Mouse (Mus musculus): ENCODE data around the gene Plet1.

The Plet1 gene

DNA sequence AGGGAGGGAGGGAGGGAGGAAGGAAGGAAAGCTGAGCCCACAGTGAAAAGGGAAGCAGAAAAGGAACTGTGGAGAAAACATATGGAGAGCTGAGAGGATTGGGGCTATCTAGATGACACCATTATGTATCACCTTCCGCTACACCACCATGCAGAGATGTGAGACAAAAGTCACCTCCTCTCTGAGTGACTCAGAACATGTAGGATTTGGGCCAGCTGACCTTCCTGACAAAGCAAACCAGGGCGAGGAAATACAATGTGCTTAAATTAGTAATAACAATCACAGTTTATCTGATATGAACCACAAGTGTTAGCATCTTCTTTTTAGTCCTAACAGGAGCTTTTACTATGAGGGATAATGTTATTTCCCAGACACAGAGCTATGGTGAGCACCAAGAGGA is 3.2 kb downstream of the Plet1 start:
- Histone ChIP-seq H3K36me3 (ENCODE audit: insufficient read depth, low read length) (peaks cover 11% of the 10 kb centered on the region; the same call in 1 of the 2 replicates), H3K4me1 (replicated peaks; ENCODE audit: low read depth, low read length) (peaks cover 43% of the 10 kb centered on the region), H3K4me3 (replicated peaks; ENCODE audit: low read length) (no peak overlapping the region), H3K9me3 (ENCODE audit: low read length) (no peaks in the 10 kb centered on the region), H3K27me3 (ENCODE audit: insufficient read depth, low read length) (no peaks in the 10 kb centered on the region)
- no peak for TF ChIP-seq CTCF (conservative IDR thresholded peaks at IDR 0.05; ENCODE audit: low read length)
- no peak for TF ChIP-seq POU5F1 (IDR thresholded peaks at IDR 0.05; ENCODE audit: borderline replicate concordance, low read length)
- TF ChIP-seq NANOG (IDR thresholded peaks at IDR 0.05; ENCODE audit: borderline replicate concordance, low read length) = no peak

DNA sequence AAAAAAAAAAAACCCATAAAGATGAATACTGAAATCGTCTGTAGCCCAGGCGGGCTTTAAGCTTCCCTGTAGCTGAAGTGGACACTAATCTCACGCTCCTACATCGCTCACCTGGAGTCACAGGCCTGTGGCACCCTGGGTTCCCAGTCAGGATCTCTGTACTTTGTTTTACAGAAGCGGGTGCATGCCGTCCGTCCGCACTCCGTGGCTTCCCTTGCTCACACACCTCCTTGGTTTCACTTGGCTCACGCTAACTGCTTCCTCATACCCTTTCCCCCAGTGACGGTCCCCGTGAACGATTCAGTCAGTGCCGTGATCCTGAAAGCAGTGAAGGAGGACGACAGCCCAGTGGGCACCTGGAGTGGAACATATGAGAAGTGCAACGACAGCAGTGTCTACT is 4.5 kb downstream of the Plet1 start:
- no peaks in the 10 kb centered on the region for H3K27me3 ChIP-seq (ENCODE audit: insufficient read depth, low read length)
- H3K36me3 ChIP-seq (ENCODE audit: insufficient read depth, low read length) = peaks cover 11% of the 10 kb centered on the region; the same call in 1 of the 2 replicates
- peaks cover 33% of the 10 kb centered on the region for H3K4me1 ChIP-seq (replicated peaks; ENCODE audit: low read depth, low read length)
- no peak overlapping the region for H3K4me3 ChIP-seq (replicated peaks; ENCODE audit: low read length)
- TF ChIP-seq POU5F1 (IDR thresholded peaks at IDR 0.05; ENCODE audit: borderline replicate concordance, low read length) (no peak), CTCF (conservative IDR thresholded peaks at IDR 0.05; ENCODE audit: low read length) (no peak), NANOG (IDR thresholded peaks at IDR 0.05; ENCODE audit: borderline replicate concordance, low read length) (no peak)
- no peaks in the 10 kb centered on the region for H3K9me3 ChIP-seq (ENCODE audit: low read length)

DNA sequence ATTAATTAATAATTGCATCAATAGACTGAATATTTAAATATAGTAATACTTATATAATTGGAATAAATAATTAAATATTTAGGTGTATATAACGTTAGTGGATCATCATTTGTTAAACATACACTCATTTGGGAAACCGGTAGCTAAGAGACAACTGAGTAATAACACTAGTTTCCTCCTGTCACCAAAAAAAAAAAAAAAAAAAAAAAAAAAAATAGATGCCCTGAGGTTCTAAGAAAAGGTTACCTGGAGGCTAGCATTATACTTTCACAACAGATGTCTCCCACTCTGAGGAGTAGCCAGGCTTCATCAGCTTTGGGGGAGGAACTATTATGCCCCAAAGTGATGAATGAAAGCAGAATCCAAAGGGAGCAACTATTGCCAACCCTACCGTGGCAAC is 5.5 kb downstream of the Plet1 start:
- Histone ChIP-seq H3K36me3 (ENCODE audit: insufficient read depth, low read length) (peaks cover 18% of the 10 kb centered on the region), H3K4me3 (replicated peaks; ENCODE audit: low read length) (no peak overlapping the region), H3K27me3 (ENCODE audit: insufficient read depth, low read length) (no peaks in the 10 kb centered on the region), H3K4me1 (replicated peaks; ENCODE audit: low read depth, low read length) (peaks cover 24% of the 10 kb centered on the region), H3K9me3 (ENCODE audit: low read length) (no peaks in the 10 kb centered on the region)
- no peak for TF ChIP-seq NANOG (IDR thresholded peaks at IDR 0.05; ENCODE audit: borderline replicate concordance, low read length)
- no peak for TF ChIP-seq CTCF (conservative IDR thresholded peaks at IDR 0.05; ENCODE audit: low read length)
- no peak for TF ChIP-seq POU5F1 (IDR thresholded peaks at IDR 0.05; ENCODE audit: borderline replicate concordance, low read length)

DNA sequence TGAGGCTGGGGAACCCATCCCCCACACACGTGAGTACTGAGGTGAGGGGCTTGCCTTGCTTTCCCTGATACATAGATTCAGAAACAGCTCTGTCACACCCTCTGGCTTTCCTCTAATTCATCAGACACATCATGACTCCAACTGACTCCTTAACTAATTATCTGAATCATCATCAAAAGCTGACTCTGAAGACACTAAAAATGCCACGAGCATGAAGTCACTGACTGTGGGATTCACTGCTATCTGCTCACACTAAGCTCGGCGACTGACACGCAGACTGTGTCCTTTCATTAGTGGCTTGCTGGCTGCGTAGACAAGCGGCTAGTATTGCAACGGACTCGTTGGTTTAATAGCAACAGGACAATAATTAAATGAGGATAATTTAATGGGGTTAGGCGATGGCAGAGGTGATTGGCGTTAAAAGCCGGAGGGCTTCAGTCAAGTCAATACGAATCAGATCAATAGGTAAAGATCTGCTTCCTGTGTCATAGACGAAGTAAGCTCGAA is 6.2 kb downstream of the Plet1 start:
- TF ChIP-seq POU5F1 (IDR thresholded peaks at IDR 0.05; ENCODE audit: borderline replicate concordance, low read length) (no peak), NANOG (IDR thresholded peaks at IDR 0.05; ENCODE audit: borderline replicate concordance, low read length) (no peak), CTCF (conservative IDR thresholded peaks at IDR 0.05; ENCODE audit: low read length) (no peak)
- H3K4me3 ChIP-seq (replicated peaks; ENCODE audit: low read length) = no peak overlapping the region

DNA sequence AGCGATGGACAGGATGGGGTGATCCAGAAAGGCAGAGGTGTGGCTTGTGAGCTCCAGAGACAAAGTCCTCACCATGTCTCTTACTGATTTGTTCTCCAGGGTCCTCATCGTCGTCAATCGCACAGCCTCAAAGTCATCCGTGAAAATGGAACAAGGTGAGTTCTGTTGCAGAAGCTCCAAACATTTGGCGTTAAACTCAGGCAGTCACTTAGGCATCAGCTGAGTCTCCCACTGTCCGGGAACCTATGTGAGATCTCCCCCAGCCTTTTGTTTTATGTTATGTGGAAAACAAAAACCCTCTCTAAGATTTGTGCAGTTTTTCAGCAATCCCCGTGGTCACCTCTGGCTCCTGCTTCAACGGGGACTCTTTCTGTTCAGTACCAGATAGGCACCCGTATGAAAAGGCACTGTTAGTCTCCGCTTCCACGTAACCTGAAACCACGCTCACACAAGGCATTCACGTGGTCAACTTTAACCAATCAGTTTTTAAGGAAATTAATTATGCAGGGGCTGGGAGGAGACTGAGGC is 6.7 kb downstream of the Plet1 start:
- no peaks in the 10 kb centered on the region for H3K9me3 ChIP-seq (ENCODE audit: low read length)
- H3K27me3 ChIP-seq (ENCODE audit: insufficient read depth, low read length) = no peaks in the 10 kb centered on the region
- TF ChIP-seq CTCF (conservative IDR thresholded peaks at IDR 0.05; ENCODE audit: low read length) (no peak), POU5F1 (IDR thresholded peaks at IDR 0.05; ENCODE audit: borderline replicate concordance, low read length) (no peak), NANOG (IDR thresholded peaks at IDR 0.05; ENCODE audit: borderline replicate concordance, low read length) (no peak)
- no peak overlapping the region for H3K4me3 ChIP-seq (replicated peaks; ENCODE audit: low read length)
- peaks cover 15% of the 10 kb centered on the region for H3K4me1 ChIP-seq (replicated peaks; ENCODE audit: low read depth, low read length)
- H3K36me3 ChIP-seq (ENCODE audit: insufficient read depth, low read length) = peaks cover 18% of the 10 kb centered on the region

More for the DNA sequence above, 6.2 kb downstream of the Plet1 start:
- peaks cover 18% of the 10 kb centered on the region for H3K36me3 ChIP-seq (ENCODE audit: insufficient read depth, low read length)
- H3K4me1 ChIP-seq (replicated peaks; ENCODE audit: low read depth, low read length) = peaks cover 18% of the 10 kb centered on the region
- no peaks in the 10 kb centered on the region for H3K9me3 ChIP-seq (ENCODE audit: low read length)
- no peaks in the 10 kb centered on the region for H3K27me3 ChIP-seq (ENCODE audit: insufficient read depth, low read length)

DNA sequence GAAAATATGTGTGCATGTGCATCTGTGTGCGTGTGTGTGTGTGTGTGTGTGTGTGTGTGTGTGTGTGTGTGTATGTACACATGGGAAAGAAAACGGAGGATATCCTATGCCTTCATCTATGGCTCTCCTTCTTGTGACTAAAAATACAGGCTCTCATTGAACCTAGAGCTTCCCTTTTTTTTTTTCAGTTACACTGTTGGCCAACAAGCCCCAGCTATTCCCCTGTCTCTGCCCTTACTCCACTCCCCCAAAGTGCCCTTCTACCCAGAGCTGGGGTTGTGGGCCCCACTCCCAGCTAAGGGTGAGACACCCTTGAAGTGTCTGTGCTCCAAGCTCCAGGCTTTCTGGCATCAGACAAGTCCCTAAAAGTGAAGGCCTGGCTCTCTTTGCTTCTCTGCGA is 8.6 kb downstream of the Plet1 start:
- Histone ChIP-seq H3K9me3 (ENCODE audit: low read length) (no peaks in the 10 kb centered on the region), H3K36me3 (ENCODE audit: insufficient read depth, low read length) (peaks cover 18% of the 10 kb centered on the region), H3K27me3 (ENCODE audit: insufficient read depth, low read length) (no peaks in the 10 kb centered on the region), H3K4me1 (replicated peaks; ENCODE audit: low read depth, low read length) (0 out of 2 replicates have a peak, but pooled peaks cover 4% of the 10 kb centered on the region), H3K4me3 (replicated peaks; ENCODE audit: low read length) (no peak overlapping the region)
- TF ChIP-seq NANOG (IDR thresholded peaks at IDR 0.05; ENCODE audit: borderline replicate concordance, low read length) (no peak), CTCF (conservative IDR thresholded peaks at IDR 0.05; ENCODE audit: low read length) (no peak), POU5F1 (IDR thresholded peaks at IDR 0.05; ENCODE audit: borderline replicate concordance, low read length) (no peak)

DNA sequence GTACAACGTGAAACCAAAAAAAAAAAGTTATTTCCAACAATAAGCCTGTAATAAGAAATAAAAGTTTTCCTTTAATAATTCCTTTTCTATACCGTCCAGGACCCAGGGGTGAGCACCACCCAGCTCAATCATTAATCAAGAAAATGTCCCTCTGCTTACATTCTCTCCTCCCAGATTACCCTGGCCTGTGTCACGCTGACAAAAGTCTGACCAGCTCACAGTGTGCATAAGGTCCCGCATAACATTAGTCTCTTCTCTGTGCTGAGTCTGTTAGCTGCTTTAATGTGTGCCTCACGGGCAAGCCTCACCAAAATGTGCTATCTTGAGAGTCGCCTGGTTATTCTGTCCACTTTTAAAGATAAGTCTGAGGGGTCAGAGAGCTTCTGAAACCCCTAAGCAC is 11.1 kb downstream of the Plet1 start:
- Histone ChIP-seq H3K36me3 (ENCODE audit: insufficient read depth, low read length) (peaks cover 8% of the 10 kb centered on the region), H3K4me1 (replicated peaks; ENCODE audit: low read depth, low read length) (0 out of 2 replicates have a peak, but pooled peaks cover 4% of the 10 kb centered on the region), H3K9me3 (ENCODE audit: low read length) (no peaks in the 10 kb centered on the region), H3K4me3 (replicated peaks; ENCODE audit: low read length) (no peak overlapping the region), H3K27me3 (ENCODE audit: insufficient read depth, low read length) (no peaks in the 10 kb centered on the region)
- TF ChIP-seq POU5F1 (IDR thresholded peaks at IDR 0.05; ENCODE audit: borderline replicate concordance, low read length) (no peak), CTCF (conservative IDR thresholded peaks at IDR 0.05; ENCODE audit: low read length) (no peak), NANOG (IDR thresholded peaks at IDR 0.05; ENCODE audit: borderline replicate concordance, low read length) (no peak)

DNA sequence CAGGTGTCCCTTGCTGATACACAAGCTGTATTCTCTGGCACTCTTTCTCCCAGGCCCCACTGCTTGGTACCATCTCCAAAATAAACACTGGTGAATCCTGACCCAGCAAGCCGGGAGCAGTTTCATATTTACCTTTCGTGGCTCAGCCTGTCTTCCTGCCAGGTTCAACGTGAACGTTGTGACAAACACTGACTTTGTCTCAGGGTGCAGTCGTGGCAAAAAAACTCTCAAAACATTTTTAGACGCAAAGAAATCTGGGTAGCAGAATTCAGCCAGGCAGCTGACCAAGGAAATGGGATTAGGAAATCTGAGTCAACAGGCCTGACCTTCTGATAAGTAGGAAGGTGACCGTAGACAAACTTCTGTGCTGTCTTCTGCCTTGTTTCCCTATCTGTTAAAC is 13.2 kb downstream of the Plet1 start:
- Histone ChIP-seq H3K9me3 (ENCODE audit: low read length) (no peaks in the 10 kb centered on the region), H3K4me1 (replicated peaks; ENCODE audit: low read depth, low read length) (0 out of 2 replicates have a peak, but pooled peaks cover 4% of the 10 kb centered on the region), H3K27me3 (ENCODE audit: insufficient read depth, low read length) (no peaks in the 10 kb centered on the region), H3K4me3 (replicated peaks; ENCODE audit: low read length) (no peak overlapping the region), H3K36me3 (ENCODE audit: insufficient read depth, low read length) (peaks cover 7% of the 10 kb centered on the region)
- TF ChIP-seq NANOG (IDR thresholded peaks at IDR 0.05; ENCODE audit: borderline replicate concordance, low read length) = no peak

DNA sequence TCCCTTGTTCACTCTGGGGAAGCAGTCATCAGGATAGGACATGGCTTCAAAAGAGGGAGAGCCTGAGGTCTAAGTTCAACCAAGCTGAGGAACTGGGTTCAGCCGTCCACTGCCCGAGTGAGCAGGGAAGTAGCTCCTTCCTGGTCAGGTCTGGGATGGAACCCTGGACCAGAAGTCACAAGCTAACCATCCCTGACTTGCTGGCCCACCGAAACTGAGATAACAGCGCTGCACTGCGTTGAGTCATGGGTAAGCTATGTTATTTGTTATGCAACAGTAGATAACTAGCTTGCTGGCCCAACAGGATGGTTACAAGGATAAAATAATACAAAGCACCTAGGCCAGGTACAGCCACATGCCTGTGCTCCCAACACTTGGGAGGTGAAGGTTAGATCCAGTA is 21.1 kb downstream of the Plet1 start:
- H3K9me3 ChIP-seq (ENCODE audit: low read length) = no peaks in the 10 kb centered on the region

More for the DNA sequence above, 21.1 kb downstream of the Plet1 start:
- Histone ChIP-seq H3K4me3 (replicated peaks; ENCODE audit: low read length) (no peak overlapping the region), H3K4me1 (replicated peaks; ENCODE audit: low read depth, low read length) (peaks cover 4% of the 10 kb centered on the region; the same call in 1 of the 2 replicates), H3K36me3 (ENCODE audit: insufficient read depth, low read length) (no peaks in the 10 kb centered on the region), H3K27me3 (ENCODE audit: insufficient read depth, low read length) (no peaks in the 10 kb centered on the region)
- TF ChIP-seq NANOG (IDR thresholded peaks at IDR 0.05; ENCODE audit: borderline replicate concordance, low read length) (no peak), POU5F1 (IDR thresholded peaks at IDR 0.05; ENCODE audit: borderline replicate concordance, low read length) (no peak), CTCF (conservative IDR thresholded peaks at IDR 0.05; ENCODE audit: low read length) (no peak)
